Mouse (Mus musculus): ENCODE results near the gene BC048562. TPM values are rescaled to one million over a fixed set of nuclear protein-coding genes. Genes with fewer than 3 reads are reported as not detected.

BC048562 gene
- polyA plus RNA-seq, 1 experiment from 2014 or later: not detected

DNA sequence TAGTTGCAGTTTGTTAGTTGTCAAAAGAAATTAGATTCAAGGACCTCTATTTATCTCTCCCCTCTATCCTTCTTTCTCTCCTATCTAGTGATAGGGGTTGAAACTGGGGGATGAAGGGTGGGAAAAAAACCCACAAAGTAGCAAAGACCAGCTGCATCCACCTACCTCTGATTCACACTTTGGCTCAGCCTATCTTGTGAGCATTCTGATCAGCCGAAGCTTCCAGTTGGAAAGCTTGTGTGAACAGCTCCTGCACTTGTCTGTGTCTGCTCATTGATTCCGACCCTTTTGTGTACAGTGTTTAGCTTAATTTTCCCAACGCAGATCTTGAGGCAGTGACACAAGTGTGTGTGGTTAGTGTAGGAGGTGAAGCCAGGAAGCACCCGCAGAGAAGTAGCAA, 17.2 kb downstream of the BC048562 start:
- 70% methylated on average over 4 of the region's 4 CpGs for WGBS (ENCODE audit: insufficient replicate concordance)
- H3K9me3 ChIP-seq (replicated peaks; ENCODE audit: control insufficient read depth, low read length): no peaks in the 10 kb centered on the region
- H3K36me3 ChIP-seq (ENCODE audit: control insufficient read depth, insufficient read depth, low read length): no peaks in the 10 kb centered on the region; the same call in 1 of the 2 replicates
- ATAC-seq (replicated peaks; ENCODE audit: insufficient number of reproducible peaks, low FRiP score, low TSS enrichment): no peak
- no peaks in the 10 kb centered on the region for H3K27me3 ChIP-seq (ENCODE audit: control insufficient read depth, insufficient read depth, low read length)
- peak overlapping the region; percentile 95 for H3K27ac ChIP-seq (ENCODE audit: low read depth, low read length)
- H3K4me2 ChIP-seq: no peak overlapping the region
- H3K4me1 ChIP-seq (ENCODE audit: control insufficient read depth, insufficient read depth, low read length): peaks cover 42% of the 10 kb centered on the region
- no peak overlapping the region for H3K4me3 ChIP-seq (ENCODE audit: low read depth, low read length)
- H3K9ac ChIP-seq (ENCODE audit: low read depth, low read length): no peak overlapping the region

DNA sequence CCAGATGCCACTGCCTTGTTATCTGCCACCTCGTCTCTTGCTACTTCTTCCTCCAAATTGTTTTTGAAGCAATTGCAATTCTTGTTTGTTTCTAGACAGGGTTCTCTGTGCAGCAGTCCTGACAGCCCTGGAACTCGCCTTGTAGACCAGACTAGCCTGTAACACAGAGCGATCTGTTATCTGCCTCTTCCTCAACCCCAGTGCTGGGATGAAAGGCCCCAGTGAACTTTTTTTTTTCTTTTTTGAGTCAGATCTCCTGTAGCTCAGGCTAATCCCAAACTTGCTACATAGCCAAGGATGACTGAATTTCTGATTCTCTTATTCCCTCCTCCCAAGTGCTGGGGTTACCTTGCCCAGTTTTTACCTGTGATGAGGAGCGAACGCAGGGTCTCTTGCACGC, 18.1 kb downstream of the BC048562 start:
- Histone ChIP-seq H3K4me3 (ENCODE audit: low read depth, low read length) (no peak overlapping the region), H3K4me1 (ENCODE audit: control insufficient read depth, insufficient read depth, low read length) (peaks cover 33% of the 10 kb centered on the region), H3K9ac (ENCODE audit: low read depth, low read length) (no peak overlapping the region), H3K27ac (ENCODE audit: low read depth, low read length) (no peak overlapping the region), H3K36me3 (ENCODE audit: control insufficient read depth, insufficient read depth, low read length) (no peaks in the 10 kb centered on the region; the same call in 1 of the 2 replicates), H3K4me2 (no peak overlapping the region), H3K9me3 (replicated peaks; ENCODE audit: control insufficient read depth, low read length) (no peaks in the 10 kb centered on the region), H3K27me3 (ENCODE audit: control insufficient read depth, insufficient read depth, low read length) (no peaks in the 10 kb centered on the region)
- 74% methylated on average over 6 of the region's 6 CpGs for WGBS (ENCODE audit: insufficient replicate concordance)
- no peak for ATAC-seq (replicated peaks; ENCODE audit: insufficient number of reproducible peaks, low FRiP score, low TSS enrichment)

DNA sequence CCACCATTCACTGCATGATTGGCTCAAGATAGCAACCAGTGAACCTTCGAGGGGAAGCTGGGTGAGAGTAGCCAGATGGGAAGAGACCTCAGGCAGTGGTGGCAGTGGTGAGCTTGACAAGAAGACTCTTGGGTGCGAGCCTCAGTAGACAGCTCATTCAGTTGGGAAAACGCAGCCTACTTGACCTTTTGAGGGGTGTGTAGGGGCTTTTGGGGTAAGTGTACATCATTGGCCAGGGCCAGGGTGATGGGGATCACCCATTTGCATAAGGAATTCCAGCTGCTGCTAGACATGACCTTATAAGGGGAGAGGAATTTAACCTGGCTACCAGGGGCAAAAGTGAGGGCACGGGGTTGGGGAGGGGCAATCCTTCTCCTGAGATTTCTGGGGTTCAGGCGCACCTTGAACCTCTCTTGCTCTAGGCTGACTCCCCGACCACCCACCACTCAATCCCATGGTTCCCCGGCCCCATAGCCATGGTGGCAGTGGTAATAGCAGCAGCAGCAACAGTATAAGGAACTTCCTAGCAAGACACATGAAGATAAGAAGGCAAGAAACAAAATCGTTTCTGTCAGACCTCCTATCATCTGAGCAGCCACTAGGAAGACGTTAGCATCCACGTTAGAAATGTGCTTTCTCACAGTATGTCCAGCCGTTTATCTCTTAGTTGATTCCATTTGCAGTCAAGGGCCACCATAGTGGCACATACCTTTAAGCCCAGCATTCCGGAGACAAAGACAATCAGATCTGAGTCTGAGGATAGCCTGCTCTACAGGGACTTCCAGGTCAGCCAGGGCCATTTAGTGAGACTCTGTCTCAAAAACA, 19.7 kb downstream of the BC048562 start:
- Histone ChIP-seq H3K9ac (ENCODE audit: low read depth, low read length) (no peak overlapping the region), H3K4me2 (no peak overlapping the region), H3K27ac (ENCODE audit: low read depth, low read length) (no peak overlapping the region), H3K4me1 (ENCODE audit: control insufficient read depth, insufficient read depth, low read length) (peaks cover 18% of the 10 kb centered on the region), H3K9me3 (replicated peaks; ENCODE audit: control insufficient read depth, low read length) (no peaks in the 10 kb centered on the region), H3K4me3 (ENCODE audit: low read depth, low read length) (no peak overlapping the region), H3K36me3 (ENCODE audit: control insufficient read depth, insufficient read depth, low read length) (no peaks in the 10 kb centered on the region), H3K27me3 (ENCODE audit: control insufficient read depth, insufficient read depth, low read length) (no peaks in the 10 kb centered on the region)
- ATAC-seq (replicated peaks; ENCODE audit: insufficient number of reproducible peaks, low FRiP score, low TSS enrichment): no peak
- 63% methylated on average over 12 of the region's 12 CpGs for WGBS (ENCODE audit: insufficient replicate concordance)

DNA sequence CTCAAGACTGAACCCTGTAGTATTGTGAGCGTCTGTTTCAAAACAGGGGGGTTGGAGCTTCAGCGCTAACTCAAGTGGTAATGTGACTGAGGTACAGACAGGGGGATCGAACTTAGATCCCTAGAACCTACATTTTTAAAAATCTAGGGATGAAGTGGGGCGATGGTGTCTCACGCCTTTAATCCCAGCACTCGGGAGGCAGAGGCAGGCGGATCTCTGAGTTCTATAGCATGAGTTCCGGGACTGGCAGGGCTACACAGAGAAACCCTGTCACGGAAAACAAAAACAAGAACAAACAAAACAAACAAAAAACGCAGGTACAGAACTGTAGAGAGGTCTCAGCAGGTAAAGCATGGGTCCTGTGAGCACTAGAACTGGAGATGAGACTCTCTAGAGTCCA, 20.7 kb downstream of the BC048562 start:
- Histone ChIP-seq H3K9me3 (replicated peaks; ENCODE audit: control insufficient read depth, low read length) (no peaks in the 10 kb centered on the region), H3K27me3 (ENCODE audit: control insufficient read depth, insufficient read depth, low read length) (no peaks in the 10 kb centered on the region), H3K4me2 (no peak overlapping the region), H3K27ac (ENCODE audit: low read depth, low read length) (no peak overlapping the region), H3K4me1 (ENCODE audit: control insufficient read depth, insufficient read depth, low read length) (peaks cover 20% of the 10 kb centered on the region), H3K9ac (ENCODE audit: low read depth, low read length) (no peak overlapping the region), H3K4me3 (ENCODE audit: low read depth, low read length) (no peak overlapping the region), H3K36me3 (ENCODE audit: control insufficient read depth, insufficient read depth, low read length) (no peaks in the 10 kb centered on the region)
- WGBS (ENCODE audit: insufficient replicate concordance): 83% methylated on average over 10 of the region's 10 CpGs
- no peak for ATAC-seq (replicated peaks; ENCODE audit: insufficient number of reproducible peaks, low FRiP score, low TSS enrichment)

DNA sequence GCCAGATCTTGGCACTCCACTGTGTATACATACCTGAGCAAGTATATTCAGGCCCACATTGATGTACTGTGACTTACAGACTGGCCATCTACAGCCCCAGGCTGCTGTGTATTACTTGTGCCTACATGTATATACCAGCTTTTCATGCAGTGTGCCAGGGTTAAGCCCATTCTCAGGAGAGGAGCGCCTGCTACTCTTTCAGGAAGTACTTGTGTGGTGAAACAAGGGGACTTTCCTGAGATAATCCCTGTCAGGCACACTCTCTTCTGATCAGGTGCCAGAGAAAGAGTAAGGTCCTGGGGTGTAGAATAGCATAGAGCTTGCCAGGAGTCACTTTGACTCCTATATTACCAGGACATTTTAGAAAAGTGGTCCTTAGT, 23.6 kb downstream of the BC048562 start:
- H3K36me3 ChIP-seq (ENCODE audit: control insufficient read depth, insufficient read depth, low read length): peaks cover 14% of the 10 kb centered on the region
- no peak for ATAC-seq (replicated peaks; ENCODE audit: insufficient number of reproducible peaks, low FRiP score, low TSS enrichment)
- peak overlapping the region; percentile 94 for H3K27ac ChIP-seq (ENCODE audit: low read depth, low read length)
- peaks cover 16% of the 10 kb centered on the region for H3K4me1 ChIP-seq (ENCODE audit: control insufficient read depth, insufficient read depth, low read length)
- no peaks in the 10 kb centered on the region for H3K27me3 ChIP-seq (ENCODE audit: control insufficient read depth, insufficient read depth, low read length)
- WGBS (ENCODE audit: insufficient replicate concordance): 83% methylated on average over 1 of the region's 1 CpGs
- H3K4me3 ChIP-seq (ENCODE audit: low read depth, low read length): peak overlapping the region; percentile 95
- H3K9me3 ChIP-seq (replicated peaks; ENCODE audit: control insufficient read depth, low read length): no peaks in the 10 kb centered on the region
- peak overlapping the region; percentile 94 for H3K4me2 ChIP-seq
- H3K9ac ChIP-seq (ENCODE audit: low read depth, low read length): peak overlapping the region; percentile 95

DNA sequence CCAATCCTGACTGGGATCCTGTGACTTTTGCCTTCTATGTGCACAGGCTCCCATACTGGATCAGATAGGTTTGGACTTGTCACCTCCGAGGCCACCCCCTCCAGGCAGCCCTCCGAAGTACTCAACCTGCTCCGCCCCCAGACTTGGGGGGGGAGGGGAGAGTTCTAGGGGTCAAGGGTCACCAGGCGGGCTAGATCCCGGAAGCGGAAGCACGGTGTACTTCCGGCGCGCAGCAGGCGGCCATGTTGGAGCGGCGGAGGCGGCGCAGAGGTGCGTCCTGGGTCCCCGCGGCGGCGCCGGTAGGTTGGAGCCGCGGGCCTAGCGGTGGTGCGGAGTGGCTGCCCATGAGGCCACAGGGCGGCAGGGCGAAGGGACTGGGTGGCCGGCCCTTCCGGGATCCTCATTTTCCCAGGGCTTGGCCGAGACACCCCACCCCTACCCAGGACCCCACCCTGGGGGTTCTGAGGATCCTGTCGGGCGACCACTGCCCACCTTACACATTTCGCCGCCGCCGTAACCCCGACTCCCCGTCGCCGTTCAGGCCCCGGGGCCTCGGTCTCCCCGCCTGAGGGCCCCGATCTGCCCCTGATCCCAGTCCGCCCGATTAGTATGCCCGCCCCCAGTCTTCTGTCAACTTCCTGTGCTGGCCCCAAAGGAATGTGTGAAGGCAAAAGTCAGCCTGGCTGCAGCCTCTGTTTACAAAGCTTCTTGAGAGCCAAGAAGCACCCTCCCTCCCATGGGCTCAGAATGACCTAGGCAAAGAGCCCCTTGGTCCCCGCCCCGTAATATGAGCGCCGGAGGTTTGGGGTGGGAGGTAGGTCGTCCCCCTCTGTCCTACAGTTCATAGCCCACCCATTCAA, 24.3 kb downstream of the BC048562 start, which contains the start of gene Ccdc71:
Gene Ccdc71 (plus strand): TSS at position 209 of the 860 bp plus-strand sequence.
- Histone ChIP-seq H3K4me3 (ENCODE audit: low read depth, low read length) (peak within 1 kb of the TSS; percentile 95), H3K27me3 (ENCODE audit: control insufficient read depth, insufficient read depth, low read length) (no peaks in the 10 kb centered on the region), H3K36me3 (ENCODE audit: control insufficient read depth, insufficient read depth, low read length) (peaks cover 19% of the 10 kb centered on the region), H3K27ac (ENCODE audit: low read depth, low read length) (peak within 1 kb of the TSS; percentile 94), H3K4me1 (ENCODE audit: control insufficient read depth, insufficient read depth, low read length) (peaks cover 16% of the 10 kb centered on the region), H3K9ac (ENCODE audit: low read depth, low read length) (peak within 1 kb of the TSS; percentile 95), H3K9me3 (replicated peaks; ENCODE audit: control insufficient read depth, low read length) (no peaks in the 10 kb centered on the region), H3K4me2 (peak within 1 kb of the TSS; percentile 94)
- under 1% methylated on average over 49 of the region's 52 CpGs for WGBS (ENCODE audit: insufficient replicate concordance)
- peak; percentile 72 for ATAC-seq (replicated peaks; ENCODE audit: insufficient number of reproducible peaks, low FRiP score, low TSS enrichment)

DNA sequence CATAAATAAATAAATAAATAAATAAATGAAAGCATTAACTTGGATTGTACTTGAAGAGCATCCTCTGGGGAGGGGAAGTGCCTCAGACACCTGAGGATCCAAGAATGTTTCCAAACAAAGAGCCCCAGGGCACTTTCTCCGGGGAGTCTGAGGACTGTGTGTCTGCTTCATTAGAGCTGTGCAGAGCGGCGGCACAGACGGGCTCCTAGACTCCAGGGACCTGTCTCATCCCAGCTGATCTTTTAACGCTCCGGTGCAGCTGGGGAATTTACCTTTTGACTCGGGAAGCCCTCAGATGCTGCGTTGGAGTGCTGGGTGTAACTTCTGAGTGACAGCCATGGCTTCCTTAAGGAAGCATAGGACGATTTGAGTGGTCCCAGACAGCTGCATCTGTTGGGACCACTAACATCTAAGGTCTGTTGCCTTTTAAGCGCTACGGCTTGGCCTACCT, 24.9 kb downstream of the BC048562 start, which contains the start of gene Klhdc8b:
Gene Klhdc8b (minus strand): TSS at position 401 of the 451 bp plus-strand sequence.
- peak within 1 kb of the TSS; percentile 94 for H3K4me2 ChIP-seq

DNA sequence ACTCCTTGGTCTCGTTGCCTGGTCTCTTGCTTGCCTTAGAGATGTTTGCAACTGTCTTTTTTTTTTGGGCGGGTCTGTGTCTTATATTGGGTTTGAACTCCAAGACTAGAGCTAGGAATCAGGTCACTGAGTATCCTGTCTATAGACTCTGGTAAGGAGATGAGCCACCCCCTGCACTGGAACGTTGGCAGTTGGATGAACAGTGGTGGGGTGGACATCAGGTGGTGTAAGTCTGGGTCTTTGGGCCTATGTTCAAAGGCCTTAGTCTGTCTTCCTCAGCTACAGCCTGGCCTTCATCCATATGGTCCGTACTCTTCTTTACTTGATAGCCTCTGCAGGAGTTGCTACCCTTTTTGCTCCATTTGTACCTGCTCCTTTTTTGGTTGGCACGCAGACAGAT, 25.4 kb downstream of the BC048562 start:
- no peak overlapping the region for H3K27ac ChIP-seq (ENCODE audit: low read depth, low read length)

More for the DNA sequence above, 24.9 kb downstream of the BC048562 start, which contains the start of gene Klhdc8b:
- Histone ChIP-seq H3K36me3 (ENCODE audit: control insufficient read depth, insufficient read depth, low read length) (peaks cover 23% of the 10 kb centered on the region), H3K27me3 (ENCODE audit: control insufficient read depth, insufficient read depth, low read length) (no peaks in the 10 kb centered on the region), H3K9ac (ENCODE audit: low read depth, low read length) (peak within 1 kb of the TSS; percentile 95), H3K9me3 (replicated peaks; ENCODE audit: control insufficient read depth, low read length) (no peaks in the 10 kb centered on the region), H3K4me3 (ENCODE audit: low read depth, low read length) (peak within 1 kb of the TSS; percentile 95), H3K4me1 (ENCODE audit: control insufficient read depth, insufficient read depth, low read length) (peaks cover 16% of the 10 kb centered on the region), H3K27ac (ENCODE audit: low read depth, low read length) (peak within 1 kb of the TSS; percentile 94)
- 27% methylated on average over 11 of the region's 11 CpGs for WGBS (ENCODE audit: insufficient replicate concordance)
- ATAC-seq (replicated peaks; ENCODE audit: insufficient number of reproducible peaks, low FRiP score, low TSS enrichment): 0 out of 2 replicates have a peak, but pooled peaks have one; percentile 1

More for the DNA sequence above, 25.4 kb downstream of the BC048562 start:
- Histone ChIP-seq H3K9me3 (replicated peaks; ENCODE audit: control insufficient read depth, low read length) (no peaks in the 10 kb centered on the region), H3K27me3 (ENCODE audit: control insufficient read depth, insufficient read depth, low read length) (no peaks in the 10 kb centered on the region), H3K4me1 (ENCODE audit: control insufficient read depth, insufficient read depth, low read length) (peaks cover 16% of the 10 kb centered on the region), H3K4me3 (ENCODE audit: low read depth, low read length) (peak overlapping the region; percentile 95), H3K9ac (ENCODE audit: low read depth, low read length) (peak overlapping the region; percentile 95), H3K36me3 (ENCODE audit: control insufficient read depth, insufficient read depth, low read length) (peaks cover 23% of the 10 kb centered on the region), H3K4me2 (peak overlapping the region; percentile 94)
- 87% methylated on average over 5 of the region's 5 CpGs for WGBS (ENCODE audit: insufficient replicate concordance)
- no peak for ATAC-seq (replicated peaks; ENCODE audit: insufficient number of reproducible peaks, low FRiP score, low TSS enrichment)
